Mouse (Mus musculus): ENCODE measurements at regions not wholly inside any gene's neighbourhood (a gene's known extent, or its start where the extent isn't known, plus 50 kb on each side); places are given as distances from the start of the nearest gene placed in this dataset.

- H3K9me3 ChIP-seq (ENCODE audit: control insufficient read depth, low read length), result no peaks in the 10 kb centered on the region
- H3K27me3 ChIP-seq (ENCODE audit: control insufficient read depth, insufficient read depth, low read length), result no peaks in the 10 kb centered on the region
- DNase-seq (ENCODE audit: low spot score), result no peak
- ATAC-seq (ENCODE audit: low FRiP score), result no peak
- H3K4me2 ChIP-seq (replicated peaks; ENCODE audit: low read depth, low read length), result no peak overlapping the region
- H3K9ac ChIP-seq (ENCODE audit: low read depth, low read length), result no peak overlapping the region
- no peak overlapping the region for H3K4me3 ChIP-seq (ENCODE audit: low read depth, low read length)
- no peaks in the 10 kb centered on the region for H3K36me3 ChIP-seq (ENCODE audit: control insufficient read depth, insufficient read depth, low read length)
- H3K27ac ChIP-seq (ENCODE audit: low read depth, low read length), result no peak overlapping the region
- 86% methylated on average over 1 of the region's 1 CpGs for WGBS
- H3K4me1 ChIP-seq (replicated peaks; ENCODE audit: control insufficient read depth, insufficient read depth, low read length), result no peaks in the 10 kb centered on the region
These were observed 56.3 kb upstream of the Gm11983 start for GRCm38 (mm10) chr11:6893734-6894133.

- 88% methylated on average over 3 of the region's 3 CpGs for WGBS
- H3K4me2 ChIP-seq (replicated peaks; ENCODE audit: low read depth, low read length), result no peak overlapping the region
- H3K27ac ChIP-seq (ENCODE audit: low read depth, low read length), result no peak overlapping the region
- DNase-seq (ENCODE audit: low spot score) (no peak), ATAC-seq (ENCODE audit: low FRiP score) (no peak)
- no peaks in the 10 kb centered on the region for H3K4me1 ChIP-seq (replicated peaks; ENCODE audit: control insufficient read depth, insufficient read depth, low read length)
- H3K4me3 ChIP-seq (ENCODE audit: low read depth, low read length), result no peak overlapping the region
- H3K9ac ChIP-seq (ENCODE audit: low read depth, low read length), result no peak overlapping the region
- H3K27me3 ChIP-seq (ENCODE audit: control insufficient read depth, insufficient read depth, low read length), result no peaks in the 10 kb centered on the region
- H3K9me3 ChIP-seq (ENCODE audit: control insufficient read depth, low read length), result no peaks in the 10 kb centered on the region
- H3K36me3 ChIP-seq (ENCODE audit: control insufficient read depth, insufficient read depth, low read length), result no peaks in the 10 kb centered on the region
These were observed 55.6 kb upstream of the Gm11983 start for GRCm38 (mm10) chr11:6893063-6893462.

GRCm38 (mm10) chr11:6890450-6890849 is 53.0 kb upstream of the Gm11983 start:
- Histone ChIP-seq H3K27ac (ENCODE audit: low read depth, low read length) (no peak overlapping the region), H3K9me3 (ENCODE audit: control insufficient read depth, low read length) (no peaks in the 10 kb centered on the region), H3K4me3 (ENCODE audit: low read depth, low read length) (no peak overlapping the region), H3K36me3 (ENCODE audit: control insufficient read depth, insufficient read depth, low read length) (no peaks in the 10 kb centered on the region), H3K9ac (ENCODE audit: low read depth, low read length) (no peak overlapping the region), H3K4me1 (replicated peaks; ENCODE audit: control insufficient read depth, insufficient read depth, low read length) (no peaks in the 10 kb centered on the region), H3K4me2 (replicated peaks; ENCODE audit: low read depth, low read length) (no peak overlapping the region), H3K27me3 (ENCODE audit: control insufficient read depth, insufficient read depth, low read length) (no peaks in the 10 kb centered on the region)
- 84% methylated on average over 5 of the region's 5 CpGs for WGBS
- no peak for DNase-seq (ENCODE audit: low spot score)
- no peak for ATAC-seq (ENCODE audit: low FRiP score)

GRCm38 (mm10) chr11:6889660-6890185 is 52.3 kb upstream of the Gm11983 start:
- no peaks in the 10 kb centered on the region for H3K27me3 ChIP-seq (ENCODE audit: control insufficient read depth, insufficient read depth, low read length)
- 70% methylated on average over 8 of the region's 8 CpGs for WGBS
- no peaks in the 10 kb centered on the region for H3K4me1 ChIP-seq (replicated peaks; ENCODE audit: control insufficient read depth, insufficient read depth, low read length)
- no peaks in the 10 kb centered on the region for H3K9me3 ChIP-seq (ENCODE audit: control insufficient read depth, low read length)
- no peak overlapping the region for H3K4me3 ChIP-seq (ENCODE audit: low read depth, low read length)
- no peaks in the 10 kb centered on the region for H3K36me3 ChIP-seq (ENCODE audit: control insufficient read depth, insufficient read depth, low read length)
- no peak overlapping the region for H3K4me2 ChIP-seq (replicated peaks; ENCODE audit: low read depth, low read length)
- DNase-seq (ENCODE audit: low spot score) (no peak), ATAC-seq (ENCODE audit: low FRiP score) (no peak)
- no peak overlapping the region for H3K9ac ChIP-seq (ENCODE audit: low read depth, low read length)
- H3K27ac ChIP-seq (ENCODE audit: low read depth, low read length), result no peak overlapping the region

GRCm38 (mm10) chr11:6889120-6889519 is 51.7 kb upstream of the Gm11983 start:
- ATAC-seq (ENCODE audit: low FRiP score) (no peak), DNase-seq (ENCODE audit: low spot score) (no peak)
- Histone ChIP-seq H3K4me1 (replicated peaks; ENCODE audit: control insufficient read depth, insufficient read depth, low read length) (no peaks in the 10 kb centered on the region), H3K9me3 (ENCODE audit: control insufficient read depth, low read length) (no peaks in the 10 kb centered on the region), H3K27ac (ENCODE audit: low read depth, low read length) (no peak overlapping the region), H3K4me3 (ENCODE audit: low read depth, low read length) (no peak overlapping the region), H3K9ac (ENCODE audit: low read depth, low read length) (no peak overlapping the region), H3K27me3 (ENCODE audit: control insufficient read depth, insufficient read depth, low read length) (no peaks in the 10 kb centered on the region), H3K36me3 (ENCODE audit: control insufficient read depth, insufficient read depth, low read length) (no peaks in the 10 kb centered on the region), H3K4me2 (replicated peaks; ENCODE audit: low read depth, low read length) (no peak overlapping the region)
- WGBS, result 84% methylated on average over 5 of the region's 5 CpGs

All from hindbrain, embryonic 11.5 days (tissue).